Mouse (Mus musculus): Measurements from ENCODE around the gene Gga1.

DNA sequence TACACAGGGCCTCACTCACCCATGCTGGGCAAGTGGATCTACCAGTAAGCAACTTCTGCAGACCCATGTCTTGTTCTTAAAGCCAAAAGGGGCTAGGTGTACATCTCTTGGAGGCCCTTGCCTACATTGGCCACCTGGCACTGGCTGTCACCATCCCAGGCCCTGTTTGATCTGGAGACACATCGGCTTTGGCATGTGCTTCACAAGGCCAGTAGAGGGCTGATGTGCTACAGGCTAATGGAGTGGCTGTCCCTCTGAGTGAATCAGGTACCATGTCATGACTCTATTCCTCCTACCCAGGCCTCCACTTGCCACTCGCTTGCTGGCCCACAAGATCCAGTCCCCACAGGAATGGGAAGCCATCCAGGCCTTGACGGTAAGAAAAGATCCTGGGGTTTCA, 4.8 kb downstream of the Gga1 start:
- TF ChIP-seq CTCF (IDR thresholded peaks at IDR 0.05; ENCODE audit: low read depth, low read length), result no peak
- TF ChIP-seq POLR2A (IDR thresholded peaks at IDR 0.05; ENCODE audit: insufficient read depth, low read length), result no peak
- no peak for TF ChIP-seq EP300 (IDR thresholded peaks at IDR 0.05; ENCODE audit: insufficient read depth, low read depth, low read length)

All from ES-Bruce4 (cell line).